Mouse (Mus musculus) hindbrain, embryonic 12.5 days (tissue): ENCODE results near the gene Chst8. TPM values are rescaled to one million over a fixed set of nuclear protein-coding genes. Genes with fewer than 3 reads are reported as not detected.
A peak's percentile ranks its signal among the peaks of the same experiment; 100 is the strongest.

Experiments
- ATAC-seq: fragments of 200-750 bp; cut with Nextera tagmentation; 2 replicates; pipeline ENCODE4 v1.8.0; 2017; ENCODE audit warnings: moderate TSS enrichment; ENCODE audit not compliant: low FRiP score
- H3K27ac ChIP-seq: fragments of 300-500 bp; sonication (generic); 2 replicates; pipeline ENCODE4 v1.5.1; 2016; ENCODE audit warnings: mild to moderate bottlenecking
- H3K27me3 ChIP-seq: fragments of 300-500 bp; sonication (generic); 2 replicates; pipeline ENCODE4 v1.6.1; 2016; ENCODE audit warnings: mild to moderate bottlenecking
- H3K36me3 ChIP-seq: fragments of 300-500 bp; sonication (generic); 2 replicates; pipeline ENCODE4 v1.6.1; 2016; ENCODE audit warnings: mild to moderate bottlenecking
- H3K4me1 ChIP-seq: fragments of 300-500 bp; sonication (generic); 2 replicates; pipeline ENCODE4 v1.6.1; 2016
- H3K4me2 ChIP-seq: fragments of 300-500 bp; sonication (generic); replicated peaks from 2 replicates; pipeline ENCODE4 v1.6.1; 2016; ENCODE audit warnings: mild to moderate bottlenecking
- H3K4me3 ChIP-seq: fragments of 300-500 bp; sonication (generic); 2 replicates; pipeline ENCODE4 v1.5.1; 2016; ENCODE audit warnings: mild to moderate bottlenecking
- H3K9ac ChIP-seq: fragments of 300-500 bp; sonication (generic); 2 replicates; pipeline ENCODE4 v1.6.1; 2016; ENCODE audit warnings: mild to moderate bottlenecking, moderate library complexity
- H3K9me3 ChIP-seq: fragments of 300-500 bp; sonication (generic); replicated peaks from 2 replicates; pipeline ENCODE4 v1.6.1; 2016; ENCODE audit warnings: mild to moderate bottlenecking
- WGBS: fragments of 180-500 bp; shearing (Covaris S2); methylation state at CpG from one replicate; pipeline ENCODE4 v1.1.7; 2016; 5-methylcytosine and 5-hydroxymethylcytosine counted together
- polyA plus RNA-seq: library from polyadenylated mRNA; unstranded; fragments of >200 nt; fragmentation: Nextera tagmentation; extraction: Ambion mirVana; gene quantifications from 2 replicates; pipeline ENCODE4 v1.2.1, GENCODE M21; 2016

Gene Chst8
- polyA plus RNA-seq, 1 experiment from 2014 or later, result 22.4 TPM

DNA sequence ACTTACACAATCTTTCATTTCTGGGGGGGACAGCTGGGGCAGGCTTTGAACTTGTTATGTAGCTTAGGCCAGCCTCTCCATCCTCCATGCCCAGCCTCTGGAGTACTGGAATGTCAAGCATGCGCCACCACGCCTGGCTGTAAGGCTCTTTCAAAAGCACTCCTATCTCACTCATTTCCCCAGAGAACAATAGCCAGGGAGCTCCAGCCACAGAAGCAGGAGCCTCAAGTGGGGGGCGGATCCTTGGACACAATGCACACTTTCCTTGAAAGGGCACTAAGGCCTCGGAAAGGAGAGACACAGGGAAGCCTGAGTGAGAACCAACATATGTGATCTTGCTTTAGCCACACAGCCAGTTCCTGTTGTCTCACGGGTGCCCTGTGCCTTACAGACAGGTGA lies 90.9 kb downstream of the Chst8 start:
- no peaks in the 10 kb centered on the region for H3K36me3 ChIP-seq
- no peak for ATAC-seq
- peak overlapping the region; percentile 68 for H3K27ac ChIP-seq
- H3K9ac ChIP-seq, result no peak overlapping the region
- 4% methylated on average over 5 of the region's 5 CpGs for WGBS
- H3K4me1 ChIP-seq, result peaks cover 50% of the 10 kb centered on the region
- H3K27me3 ChIP-seq, result no peaks in the 10 kb centered on the region
- no peak overlapping the region for H3K4me3 ChIP-seq
- H3K4me2 ChIP-seq, result no peak overlapping the region
- no peaks in the 10 kb centered on the region for H3K9me3 ChIP-seq

DNA sequence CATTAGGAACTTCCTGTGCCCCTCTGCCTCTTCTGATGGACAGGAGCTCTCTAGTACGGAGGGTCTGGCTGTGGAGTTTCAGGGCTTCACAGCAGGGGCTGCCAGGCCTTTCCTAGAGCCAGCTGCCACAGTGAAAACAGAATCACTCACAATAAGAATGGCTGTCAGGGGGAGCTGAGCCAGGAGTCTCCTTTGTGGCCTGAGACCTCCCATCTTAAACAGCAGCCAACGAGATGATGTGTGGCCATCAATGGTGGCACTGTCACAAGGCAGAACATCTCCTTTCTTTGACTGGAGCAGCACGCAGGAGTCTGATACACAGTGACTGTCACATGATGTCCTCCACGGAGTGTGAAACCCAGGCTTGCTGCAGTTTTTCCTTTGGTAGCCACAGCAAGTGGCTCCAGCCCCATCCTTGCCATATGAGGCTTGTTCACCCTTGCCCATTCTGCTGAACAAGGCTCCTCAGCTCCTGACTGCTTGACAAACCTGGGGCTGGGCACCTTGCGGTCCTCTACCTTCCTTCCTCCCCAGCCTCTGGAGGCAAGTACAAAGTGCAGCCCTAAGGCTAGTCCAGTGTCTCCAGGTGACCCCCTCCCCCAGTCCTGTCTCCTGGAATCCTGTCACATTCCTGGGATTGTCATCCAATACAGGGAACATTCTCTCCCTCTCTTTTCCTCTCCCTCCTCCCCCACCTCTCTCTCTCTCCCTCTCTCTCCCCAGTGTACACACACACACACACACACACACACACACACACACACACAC lies 91.4 kb downstream of the Chst8 start:
- peak; percentile 36; the same call in 1 of the 2 replicates for ATAC-seq
- WGBS, result 21% methylated on average over 5 of the region's 5 CpGs
- no peaks in the 10 kb centered on the region for H3K9me3 ChIP-seq

DNA sequence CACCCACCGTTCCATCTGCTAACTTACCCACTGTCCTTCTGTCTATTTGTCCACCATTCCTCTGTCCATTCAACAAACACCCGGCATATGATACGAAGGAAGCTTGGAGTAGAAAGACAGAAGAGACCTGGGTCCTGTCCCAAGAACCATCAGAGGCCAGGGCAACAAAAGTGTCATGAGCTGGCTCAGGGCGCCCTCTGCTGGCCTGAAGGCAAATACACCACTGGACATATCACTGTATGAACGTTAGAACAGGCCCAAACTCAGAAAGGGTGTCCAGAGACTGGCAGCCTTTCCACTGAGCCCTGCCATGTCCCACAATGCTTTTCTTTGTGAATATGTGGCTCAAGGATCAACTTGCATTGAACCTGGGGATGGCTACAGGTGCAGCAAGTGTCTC lies 92.9 kb downstream of the Chst8 start:
- no peak overlapping the region for H3K27ac ChIP-seq
- H3K4me3 ChIP-seq, result no peak overlapping the region
- H3K36me3 ChIP-seq, result no peaks in the 10 kb centered on the region
- no peak overlapping the region for H3K9ac ChIP-seq
- WGBS, result 36% methylated on average over 5 of the region's 5 CpGs
- ATAC-seq, result no peak
- no peak overlapping the region for H3K4me2 ChIP-seq
- peaks cover 64% of the 10 kb centered on the region for H3K4me1 ChIP-seq
- H3K27me3 ChIP-seq, result no peaks in the 10 kb centered on the region
- no peaks in the 10 kb centered on the region for H3K9me3 ChIP-seq

More for the DNA sequence above, 91.4 kb downstream of the Chst8 start:
- H3K36me3 ChIP-seq, result no peaks in the 10 kb centered on the region
- H3K4me3 ChIP-seq, result no peak overlapping the region
- H3K4me2 ChIP-seq, result no peak overlapping the region
- peaks cover 52% of the 10 kb centered on the region for H3K4me1 ChIP-seq
- no peaks in the 10 kb centered on the region for H3K27me3 ChIP-seq
- peak overlapping the region; percentile 13; the same call in 1 of the 2 replicates for H3K9ac ChIP-seq
- H3K27ac ChIP-seq, result peak overlapping the region; percentile 68

DNA sequence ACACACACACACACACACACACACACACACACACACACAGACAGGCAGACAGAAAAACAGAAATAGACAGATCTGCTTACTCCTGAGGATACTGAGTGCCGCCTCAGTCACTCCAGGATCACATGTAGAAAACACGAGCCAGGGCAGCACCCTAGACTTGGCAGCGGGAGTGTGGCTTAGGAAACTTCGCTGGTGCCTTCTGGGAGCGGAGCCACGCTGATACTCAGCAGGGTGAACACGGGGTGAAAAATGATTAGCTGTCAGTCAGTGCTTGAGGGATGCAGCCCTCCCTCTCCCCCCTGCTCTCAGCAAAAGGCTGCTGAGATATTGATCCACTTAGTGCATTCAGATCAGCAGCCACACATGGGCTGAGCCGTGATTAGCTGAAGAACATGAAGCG lies 93.9 kb downstream of the Chst8 start:
- H3K27ac ChIP-seq, result no peak overlapping the region
- no peak overlapping the region for H3K4me3 ChIP-seq
- H3K36me3 ChIP-seq, result no peaks in the 10 kb centered on the region
- H3K9ac ChIP-seq, result no peak overlapping the region
- no peaks in the 10 kb centered on the region for H3K9me3 ChIP-seq
- H3K4me1 ChIP-seq, result peaks cover 64% of the 10 kb centered on the region
- no peaks in the 10 kb centered on the region for H3K27me3 ChIP-seq
- no peak for ATAC-seq
- WGBS, result 62% methylated on average over 9 of the region's 9 CpGs
- no peak overlapping the region for H3K4me2 ChIP-seq

DNA sequence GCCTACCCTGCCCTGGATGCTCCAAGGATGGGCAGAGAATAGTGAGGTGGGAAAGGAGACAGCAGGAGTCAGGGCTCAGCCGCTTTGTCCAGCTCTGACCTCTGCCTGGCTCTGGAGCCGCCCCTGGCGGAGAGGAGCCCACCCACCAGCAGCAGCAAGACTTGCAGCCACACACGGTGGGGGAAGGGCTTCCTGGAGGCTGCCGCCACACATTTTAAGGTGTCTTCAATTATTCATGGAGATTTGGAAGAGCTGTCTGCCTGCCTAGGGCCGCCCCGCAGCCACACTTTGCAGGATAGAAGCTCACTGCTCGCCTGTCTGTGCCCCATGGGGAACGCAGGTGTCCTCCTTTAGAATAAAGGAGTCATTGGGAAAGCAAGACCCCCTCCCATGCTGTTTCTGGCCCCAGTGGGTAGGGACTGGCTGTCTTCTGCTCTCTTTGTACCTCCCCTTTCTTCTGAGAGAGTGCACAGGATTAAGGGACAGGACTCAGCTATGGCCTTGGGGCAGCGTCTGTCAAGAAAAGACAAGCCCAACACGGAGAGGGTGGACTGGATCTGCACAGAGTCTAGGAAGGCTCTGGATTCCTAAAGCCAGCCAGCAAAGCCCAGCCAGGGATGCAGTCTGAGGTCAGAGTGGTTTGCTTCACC lies 95.2 kb downstream of the Chst8 start:
- peak overlapping the region; percentile 16; the same call in 1 of the 2 replicates for H3K4me2 ChIP-seq
- WGBS, result 2% methylated on average over 11 of the region's 11 CpGs
- peak overlapping the region; percentile 23; the same call in 1 of the 2 replicates for H3K9ac ChIP-seq
- no peak overlapping the region for H3K4me3 ChIP-seq
- H3K9me3 ChIP-seq, result no peaks in the 10 kb centered on the region
- peak overlapping the region; percentile 62 for H3K27ac ChIP-seq
- H3K4me1 ChIP-seq, result peaks cover 55% of the 10 kb centered on the region
- peak; percentile 39 for ATAC-seq
- H3K36me3 ChIP-seq, result no peaks in the 10 kb centered on the region
- H3K27me3 ChIP-seq, result no peaks in the 10 kb centered on the region

DNA sequence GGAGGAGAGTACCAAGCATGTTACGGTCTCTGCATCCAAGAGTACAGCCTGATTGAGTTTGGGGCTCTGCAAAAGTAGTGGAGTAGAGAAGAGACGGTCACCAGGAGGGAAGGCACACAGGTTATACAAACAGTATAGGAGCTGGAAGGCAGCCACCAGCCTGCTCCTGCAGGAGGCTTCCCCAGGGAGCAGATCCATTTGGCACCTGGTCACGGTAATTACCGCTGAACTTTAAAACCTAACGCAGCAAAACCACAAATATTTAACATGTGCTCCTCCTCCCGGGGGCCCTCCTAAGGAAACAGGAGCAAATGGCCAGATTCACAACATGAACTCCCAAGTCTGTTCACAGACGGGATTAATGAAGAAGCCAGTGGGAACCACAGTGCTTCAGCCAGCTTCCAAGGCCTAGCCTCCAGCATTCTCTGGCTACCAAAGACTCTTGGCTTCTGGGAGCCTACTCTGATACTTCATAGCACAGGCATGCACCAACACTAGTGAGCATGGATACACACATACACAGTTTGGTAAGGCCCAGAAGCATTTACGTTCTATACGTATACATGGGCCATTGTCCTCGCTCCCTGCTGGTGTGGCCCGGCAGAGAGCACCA lies 97.6 kb downstream of the Chst8 start:
- Histone ChIP-seq H3K4me1 (peaks cover 37% of the 10 kb centered on the region), H3K9me3 (no peaks in the 10 kb centered on the region), H3K4me2 (no peak overlapping the region), H3K36me3 (no peaks in the 10 kb centered on the region), H3K27me3 (no peaks in the 10 kb centered on the region), H3K9ac (no peak overlapping the region), H3K4me3 (no peak overlapping the region), H3K27ac (peak overlapping the region; percentile 30; the same call in 1 of the 2 replicates)
- ATAC-seq, result no peak
- 53% methylated on average over 11 of the region's 11 CpGs for WGBS

DNA sequence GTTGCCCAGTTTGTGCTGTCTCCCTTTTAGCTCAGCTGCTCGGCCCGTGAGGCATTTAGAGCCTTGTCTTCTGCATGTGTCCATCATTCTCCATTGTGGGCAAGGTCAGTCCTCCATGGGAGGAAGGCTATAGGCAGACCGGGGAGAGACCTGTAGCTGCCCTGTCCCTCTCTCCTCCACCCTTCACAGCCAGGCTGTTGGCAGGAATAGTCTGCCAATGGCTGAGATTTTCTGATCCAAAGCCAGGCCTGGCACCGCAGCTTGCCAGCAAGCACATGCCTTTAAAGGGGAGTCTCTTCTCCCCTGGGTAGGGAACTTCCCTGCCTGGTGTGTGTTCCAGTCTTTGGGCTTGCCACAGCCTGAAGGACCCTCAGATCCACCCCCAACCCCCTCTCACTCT lies 103.4 kb downstream of the Chst8 start:
- Histone ChIP-seq H3K36me3 (no peaks in the 10 kb centered on the region), H3K27ac (no peak overlapping the region), H3K4me3 (no peak overlapping the region), H3K4me1 (peaks cover 17% of the 10 kb centered on the region), H3K9ac (no peak overlapping the region), H3K27me3 (no peaks in the 10 kb centered on the region), H3K9me3 (no peaks in the 10 kb centered on the region), H3K4me2 (no peak overlapping the region)
- ATAC-seq, result no peak
- 85% methylated on average over 4 of the region's 4 CpGs for WGBS

DNA sequence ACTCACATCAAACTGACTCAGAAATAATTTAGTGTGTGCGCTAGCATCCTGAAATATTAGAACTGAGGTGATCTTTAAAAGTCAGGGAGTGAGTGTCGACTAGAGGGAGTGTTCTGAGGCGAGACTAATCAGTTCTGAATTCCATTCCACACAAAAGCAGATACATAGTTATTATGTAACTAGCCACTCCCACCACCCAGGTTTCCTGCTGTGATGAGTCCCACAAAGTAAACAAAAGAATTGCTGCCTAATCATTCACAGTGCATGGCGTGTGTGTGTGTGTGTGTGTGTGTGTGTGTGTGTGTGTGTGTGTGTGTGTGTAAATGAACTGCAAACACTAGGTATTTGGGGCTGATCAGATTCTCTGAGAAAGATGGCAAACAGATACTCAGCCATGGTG lies 108.1 kb downstream of the Chst8 start:
- whole genome bisulfite sequencing, result 31% methylated on average over 4 of the region's 4 CpGs
- H3K27ac ChIP-seq, result no peak overlapping the region

DNA sequence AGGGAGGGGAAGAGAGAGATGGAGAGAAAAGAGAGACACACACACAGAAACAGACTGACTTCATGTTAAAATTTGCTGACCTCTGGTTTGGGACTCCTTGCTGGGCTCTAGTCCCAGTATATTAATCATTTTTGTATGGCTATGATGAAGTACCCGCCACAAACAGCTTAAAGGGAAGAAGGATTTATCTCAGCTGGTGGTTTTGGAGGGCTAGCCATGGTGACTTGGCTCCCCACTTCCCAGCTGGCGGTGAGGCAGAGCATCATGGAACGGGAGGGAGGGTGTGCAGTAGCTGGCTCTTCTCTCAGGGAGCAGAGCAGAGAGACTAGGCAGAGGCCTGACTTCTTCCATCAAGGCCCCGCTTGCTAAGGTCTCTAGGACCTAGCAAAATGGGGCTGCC lies 109.1 kb downstream of the Chst8 start:
- Histone ChIP-seq H3K4me1 (peaks cover 17% of the 10 kb centered on the region; the same call in 1 of the 2 replicates), H3K9ac (no peak overlapping the region), H3K36me3 (no peaks in the 10 kb centered on the region), H3K4me3 (no peak overlapping the region), H3K9me3 (no peaks in the 10 kb centered on the region), H3K27ac (no peak overlapping the region), H3K27me3 (no peaks in the 10 kb centered on the region), H3K4me2 (no peak overlapping the region)
- ATAC-seq, result no peak
- 54% methylated on average over 4 of the region's 4 CpGs for WGBS

More for the DNA sequence above, 108.1 kb downstream of the Chst8 start:
- Histone ChIP-seq H3K27me3 (no peaks in the 10 kb centered on the region), H3K4me2 (no peak overlapping the region), H3K4me1 (peaks cover 20% of the 10 kb centered on the region), H3K36me3 (no peaks in the 10 kb centered on the region), H3K9me3 (no peaks in the 10 kb centered on the region), H3K9ac (no peak overlapping the region), H3K4me3 (no peak overlapping the region)
- no peak for ATAC-seq

DNA sequence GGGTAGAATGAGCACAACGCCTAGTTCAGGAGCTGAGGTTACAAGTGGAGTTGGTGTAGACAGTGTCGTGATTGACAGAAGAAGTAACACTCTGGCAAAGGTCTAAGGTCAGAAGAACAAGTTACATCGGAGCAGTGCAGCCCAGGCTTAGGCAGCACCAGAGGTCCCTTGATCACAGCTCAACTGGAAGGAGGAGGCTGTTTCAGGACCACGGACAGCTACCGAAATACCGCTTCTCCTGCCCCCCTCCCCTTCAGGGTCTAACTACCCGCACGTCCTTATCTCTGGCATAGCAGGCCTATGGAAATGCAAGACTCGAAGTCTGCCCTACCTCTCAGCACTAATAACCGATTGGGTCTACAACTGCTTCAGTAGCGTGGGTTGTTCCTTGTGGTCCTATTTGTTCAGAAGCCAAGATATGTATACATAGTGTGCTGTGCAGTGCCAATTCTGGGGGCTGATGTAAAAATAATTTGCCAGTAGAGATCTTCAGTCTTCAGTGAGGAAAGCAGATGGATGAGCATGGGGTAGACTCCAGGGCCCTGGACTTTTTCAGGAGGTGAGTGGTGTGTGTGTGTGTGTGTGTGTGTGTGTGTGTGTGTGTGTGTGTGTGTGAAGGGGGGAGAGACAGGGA lies 109.7 kb downstream of the Chst8 start:
- Histone ChIP-seq H3K9ac (no peak overlapping the region), H3K36me3 (no peaks in the 10 kb centered on the region), H3K4me2 (no peak overlapping the region), H3K9me3 (no peaks in the 10 kb centered on the region), H3K27ac (no peak overlapping the region), H3K4me1 (peaks cover 21% of the 10 kb centered on the region; the same call in 1 of the 2 replicates), H3K4me3 (no peak overlapping the region), H3K27me3 (no peaks in the 10 kb centered on the region)
- 20% methylated on average over 11 of the region's 11 CpGs for WGBS
- ATAC-seq, result no peak

DNA sequence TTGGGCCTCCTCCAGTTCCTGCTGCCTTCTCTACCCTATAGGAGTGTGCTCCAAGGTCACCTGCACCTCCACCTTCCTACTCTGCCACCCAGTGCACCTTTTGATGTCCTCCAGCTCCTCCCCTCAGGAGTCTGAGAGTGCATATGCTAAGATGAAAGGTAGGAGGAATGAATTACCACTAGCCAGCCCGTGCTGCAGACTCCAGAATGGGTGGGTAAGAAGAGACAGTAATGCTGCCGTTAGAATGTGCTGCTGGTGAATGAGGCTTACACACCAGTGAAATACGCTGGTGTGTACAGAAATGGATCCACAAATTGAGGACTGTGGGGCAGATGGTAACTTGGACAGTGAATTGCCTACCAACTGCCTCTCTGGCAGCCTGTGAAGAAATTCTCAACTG lies 112.6 kb downstream of the Chst8 start:
- Histone ChIP-seq H3K4me2 (no peak overlapping the region), H3K27me3 (no peaks in the 10 kb centered on the region), H3K4me3 (no peak overlapping the region), H3K4me1 (peaks cover 29% of the 10 kb centered on the region), H3K9me3 (no peaks in the 10 kb centered on the region), H3K27ac (no peak overlapping the region), H3K9ac (no peak overlapping the region), H3K36me3 (no peaks in the 10 kb centered on the region)
- ATAC-seq, result no peak
- WGBS, result 77% methylated on average over 3 of the region's 3 CpGs

DNA sequence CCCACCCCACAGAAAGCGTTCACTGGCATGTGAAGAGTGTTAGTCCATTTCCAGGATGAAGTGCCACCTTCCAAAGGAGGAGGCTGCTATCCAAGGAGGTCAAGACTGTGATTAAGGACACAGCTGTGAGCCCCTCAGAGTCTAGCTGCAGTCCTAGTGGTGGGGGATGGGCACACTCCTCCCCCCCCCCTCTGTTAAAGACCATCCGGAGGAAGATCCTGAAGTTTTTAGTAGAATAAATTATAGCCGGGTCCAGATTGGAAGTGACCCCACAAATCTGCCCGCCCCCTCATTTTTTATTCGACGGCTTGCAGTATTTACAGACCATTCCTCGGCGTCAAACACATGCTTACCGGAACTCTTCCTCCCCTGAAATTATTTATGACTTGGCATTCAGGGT lies 114.3 kb downstream of the Chst8 start:
- Histone ChIP-seq H3K4me3 (no peak overlapping the region), H3K4me2 (no peak overlapping the region), H3K27ac (no peak overlapping the region), H3K9me3 (no peaks in the 10 kb centered on the region), H3K36me3 (no peaks in the 10 kb centered on the region), H3K27me3 (no peaks in the 10 kb centered on the region), H3K9ac (no peak overlapping the region), H3K4me1 (peaks cover 32% of the 10 kb centered on the region)
- 79% methylated on average over 9 of the region's 9 CpGs for WGBS
- ATAC-seq, result no peak
